Mouse (Mus musculus) stomach, postnatal 0 days (tissue): ENCODE data around the gene Erc2.

ENCODE experiments used
- CTCF ChIP-seq: IDR thresholded peaks from 2 replicates; pipeline ENCODE4 v1.5.1; 2016; ENCODE audit warnings: antibody characterized with exemption, low read depth, mild to moderate bottlenecking, moderate library complexity
- EP300 ChIP-seq: optimal IDR thresholded peaks from 2 replicates; pipeline ENCODE3; 2016; ENCODE audit warnings: antibody characterized with exemption

GRCm38 (mm10) chr14:28514171-28514570 is 891.9 kb downstream of the Erc2 start:
- TF ChIP-seq CTCF, result no peak
- no peak for TF ChIP-seq EP300
